Comparison of ENCODE assay signal across 18 mouse cellular contexts in genomic region chr5:111485907-111486306, GRCm38 (mm10).
"Had no signal": no experiment of that assay in that cellular context is flagged by ENCODE, and none has a peak within 500 bp of the region (broad histone marks: within the 10 kb centered on the region; RNA-seq: fewer than 3 reads in every experiment).

No protein-coding gene starts in this region.

- H3K27me3 ChIP-seq: lung, embryonic 15.5 days; midbrain, embryonic 13.5 days; midbrain, embryonic 15.5 days; neural tube, embryonic 12.5 days; stomach, embryonic 15.5 days had no signal

- H3K27ac ChIP-seq: lung, embryonic 15.5 days; macrophage; midbrain, embryonic 13.5 days; midbrain, embryonic 15.5 days; neural tube, embryonic 12.5 days; stomach, embryonic 15.5 days; stomach, postnatal 0 days had no signal

- ATAC-seq: liver, postnatal 0 days; lung, postnatal 0 days; midbrain, embryonic 13.5 days; midbrain, embryonic 15.5 days had no signal

- DNase-seq: liver, postnatal 0 days; lung, adult 2 months; lung, postnatal 14 days; lung, postnatal 36 days; right cerebral cortex, postnatal 14 days; thymus, adult 2 months; thymus, postnatal 25 days; thymus, postnatal 4 days had no signal

- H3K4me3 ChIP-seq: lung, embryonic 15.5 days; megakaryocyte, embryonic 14.5 days; midbrain, embryonic 13.5 days; midbrain, embryonic 15.5 days; neural tube, embryonic 12.5 days; stomach, embryonic 15.5 days had no signal

- H3K9me3 ChIP-seq: lung, embryonic 15.5 days; megakaryocyte, embryonic 14.5 days; midbrain, embryonic 15.5 days; stomach, embryonic 15.5 days had no signal

- H3K9ac ChIP-seq: liver, postnatal 0 days; lung, embryonic 15.5 days; midbrain, embryonic 13.5 days; midbrain, embryonic 15.5 days; neural tube, embryonic 12.5 days; stomach, embryonic 15.5 days had no signal

- H3K4me1 ChIP-seq: lung, embryonic 15.5 days; neural tube, embryonic 12.5 days; stomach, embryonic 15.5 days had no signal

- H3K4me2 ChIP-seq: lung, embryonic 15.5 days; midbrain, embryonic 11.5 days; midbrain, embryonic 13.5 days; midbrain, embryonic 15.5 days; neural tube, embryonic 12.5 days; stomach, embryonic 15.5 days had no signal

- H3K36me3 ChIP-seq: lung, embryonic 15.5 days; midbrain, embryonic 15.5 days; neural tube, embryonic 12.5 days; stomach, embryonic 15.5 days had no signal
